Comparison of ENCODE assay signal across 24 mouse cellular contexts in the genomic region with DNA sequence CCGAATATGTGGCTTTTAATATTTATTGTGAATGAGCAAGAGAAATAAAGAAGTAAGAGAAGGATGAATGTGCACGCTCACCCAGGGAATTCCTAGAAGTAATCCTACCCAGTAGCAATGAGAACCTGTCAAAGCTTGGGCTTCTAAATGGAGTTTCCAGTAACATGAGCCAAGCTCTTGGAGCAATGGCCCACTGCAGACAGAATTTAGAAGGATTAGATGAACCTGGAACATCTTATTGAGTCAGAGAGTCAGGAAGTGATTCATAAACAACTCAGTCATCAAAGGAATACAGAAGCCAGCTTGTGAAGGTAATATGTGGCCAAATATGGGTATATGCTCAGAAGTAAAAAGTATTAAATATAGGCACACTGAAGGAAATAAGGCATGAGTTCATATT.
"Had no signal": no experiment of that assay in that cellular context is flagged by ENCODE, and none has a peak within 500 bp of the region (broad histone marks: within the 10 kb centered on the region; RNA-seq: fewer than 3 reads in every experiment).

No protein-coding gene starts in this region.

- ATAC-seq: hindbrain, embryonic 16.5 days; inflammation-experienced regulatory T-cells, adult 6 months; intestine, embryonic 16.5 days had no signal

- H3K4me2 ChIP-seq: heart, embryonic 12.5 days; hindbrain, embryonic 12.5 days; hindbrain, embryonic 14.5 days; limb, embryonic 13.5 days; limb, embryonic 15.5 days; liver, embryonic 13.5 days had no signal

- H3K27me3 ChIP-seq: heart, embryonic 12.5 days; hindbrain, embryonic 12.5 days; limb, embryonic 13.5 days; limb, embryonic 15.5 days; liver, embryonic 13.5 days had no signal

- H3K9me3 ChIP-seq: heart, embryonic 10.5 days; heart, embryonic 12.5 days; hindbrain, embryonic 10.5 days; hindbrain, embryonic 12.5 days; limb, embryonic 13.5 days; limb, embryonic 15.5 days; liver, embryonic 13.5 days had no signal

- H3K36me3 ChIP-seq: heart, embryonic 10.5 days; heart, embryonic 12.5 days; hindbrain, embryonic 10.5 days; hindbrain, embryonic 12.5 days; limb, embryonic 13.5 days; limb, embryonic 15.5 days; liver, embryonic 13.5 days had no signal

- DNase-seq: gastrocnemius, adult 2 months; gastrocnemius, postnatal 10 days; gastrocnemius, postnatal 25 days; heart, adult 18-20 months; heart, postnatal 10 days; heart, postnatal 4 days; kidney, adult 11 months; kidney, adult 2 months; kidney, postnatal 14 days; kidney, postnatal 36 days; layer of hippocampus, adult 9-11 months; layer of hippocampus, postnatal 36 days; left cerebral cortex, postnatal 4 days; liver, embryonic 13.5 days had no signal

- H3K4me3 ChIP-seq: gastrocnemius, adult 2 months; heart, embryonic 10.5 days; heart, embryonic 12.5 days; hindbrain, embryonic 10.5 days; hindbrain, embryonic 12.5 days; limb, embryonic 13.5 days; limb, embryonic 15.5 days; liver, embryonic 13.5 days had no signal

- H3K4me1 ChIP-seq: hindbrain, embryonic 10.5 days; hindbrain, embryonic 12.5 days; limb, embryonic 13.5 days; limb, embryonic 15.5 days; liver, embryonic 13.5 days had no signal

- H3K27ac ChIP-seq: gastrocnemius, adult 2 months; heart, embryonic 10.5 days; hindbrain, embryonic 10.5 days; hindbrain, embryonic 12.5 days; hindbrain, embryonic 14.5 days; limb, embryonic 13.5 days; limb, embryonic 15.5 days; liver, embryonic 13.5 days had no signal

- H3K9ac ChIP-seq: heart, embryonic 12.5 days; hindbrain, embryonic 12.5 days; hindbrain, embryonic 14.5 days; limb, embryonic 13.5 days; limb, embryonic 15.5 days; liver, embryonic 13.5 days had no signal
